In the genomic region with DNA sequence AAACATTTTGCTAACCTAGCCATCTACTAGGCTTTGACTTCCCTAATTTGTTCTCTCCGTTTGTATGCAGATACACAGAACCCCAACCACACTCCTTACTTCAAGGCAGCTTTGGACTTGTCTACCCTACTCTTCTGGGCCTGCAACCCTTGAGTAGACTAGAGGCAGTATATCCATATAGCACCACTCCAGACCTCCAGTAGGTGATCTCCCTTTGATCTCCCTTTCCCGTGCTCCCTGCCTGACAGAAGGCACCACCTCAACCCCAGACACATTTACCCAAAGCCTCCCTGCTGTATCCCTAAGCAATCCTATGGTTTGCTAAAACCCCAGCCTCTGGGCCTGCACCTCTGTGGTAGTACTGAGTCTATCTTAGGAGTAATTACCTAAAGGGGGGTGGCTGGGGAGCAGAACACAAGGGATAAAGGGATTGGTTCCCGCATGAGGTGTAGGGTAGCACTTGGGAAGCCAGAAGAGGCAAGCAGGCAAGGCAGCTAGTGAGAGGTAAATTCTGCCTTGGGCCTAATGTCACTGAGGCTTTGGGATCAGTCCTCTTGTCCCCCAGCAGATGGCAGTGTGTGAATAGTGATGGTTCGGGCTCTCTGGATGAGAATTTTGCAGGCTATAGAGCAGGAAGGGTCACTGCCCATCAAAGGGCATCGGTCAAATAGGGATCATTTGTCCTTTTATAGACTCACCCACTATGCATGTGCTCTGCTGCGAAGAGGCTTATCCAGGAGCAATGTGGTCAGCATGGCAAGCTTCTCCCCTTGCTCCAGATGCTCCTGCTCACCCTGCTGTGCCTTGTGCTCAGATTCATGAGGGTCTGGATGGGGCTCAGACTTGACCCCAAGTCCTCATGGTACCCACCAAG, we compare ENCODE assay signal across 8 mouse cellular contexts. TPM values are rescaled to one million over a fixed set of nuclear protein-coding genes. Genes with fewer than 3 reads are reported as not detected.
DNase-seq lines count a peak whose midpoint lies in the region; ATAC-seq and TF ChIP-seq lines count a peak whose summit lies in the region.

No protein-coding gene starts in this region.

- no peak overlapping the region for H3K4me3 ChIP-seq in E14TG2a.4 (replicated peaks; ENCODE audit: low read length)
- no peak overlapping the region for H3K4me3 ChIP-seq in forebrain, embryonic 14.5 days (ENCODE audit: low read depth, low read length)
- H3K4me3 ChIP-seq in kidney, embryonic 16.5 days (ENCODE audit: low read length) = no peak overlapping the region

- H3K9me3 ChIP-seq in E14TG2a.4 (ENCODE audit: low read length) = no peaks in the 10 kb centered on the region
- H3K9me3 ChIP-seq in forebrain, embryonic 14.5 days (replicated peaks; ENCODE audit: control insufficient read depth, low read length) = no peaks in the 10 kb centered on the region
- no peaks in the 10 kb centered on the region for H3K9me3 ChIP-seq in kidney, embryonic 16.5 days (ENCODE audit: low read length)

- TF ChIP-seq CTCF in E14TG2a.4 (conservative IDR thresholded peaks at IDR 0.05; ENCODE audit: low read length) = peak; percentile 52

- DNase-seq in adrenal gland, adult (ENCODE audit: inconsistent age in 2 of 2, low spot score in 1 of 2) = peak; percentile 22 to 78
- no peak for DNase-seq in adrenal gland, postnatal 4 days (ENCODE audit: low spot score in 2 of 2)
- peak; percentile 47 for DNase-seq in cerebellum, adult 11 months
- DNase-seq in forebrain, embryonic 14.5 days (ENCODE audit: low spot score) = peak; percentile 80
- DNase-seq in mesoderm, embryonic 11.5 days (ENCODE audit: low read depth, low spot score) = peak; percentile 73
- DNase-seq in thymus, postnatal 10 days (ENCODE audit: low spot score in 2 of 2) = no peak

- WGBS in forebrain, embryonic 14.5 days = 22% methylated on average over 6 of the region's 6 CpGs
- WGBS in kidney, embryonic 16.5 days = 23% methylated on average over 6 of the region's 6 CpGs

- no peak overlapping the region for H3K9ac ChIP-seq in forebrain, embryonic 14.5 days (ENCODE audit: low read length)
- H3K9ac ChIP-seq in kidney, embryonic 16.5 days (replicated peaks; ENCODE audit: low read length) = no peak overlapping the region

- no peaks in the 10 kb centered on the region for H3K36me3 ChIP-seq in E14TG2a.4 (ENCODE audit: insufficient read depth, low read length)
- H3K36me3 ChIP-seq in forebrain, embryonic 14.5 days (ENCODE audit: control insufficient read depth, insufficient read depth, low read length) = no peaks in the 10 kb centered on the region
- no peaks in the 10 kb centered on the region for H3K36me3 ChIP-seq in kidney, embryonic 16.5 days (ENCODE audit: insufficient read depth, low read length)

- H3K4me1 ChIP-seq in E14TG2a.4 (replicated peaks; ENCODE audit: low read depth, low read length) = no peaks in the 10 kb centered on the region
- no peaks in the 10 kb centered on the region for H3K4me1 ChIP-seq in forebrain, embryonic 14.5 days (ENCODE audit: control insufficient read depth, insufficient read depth, low read length)
- H3K4me1 ChIP-seq in kidney, embryonic 16.5 days (ENCODE audit: insufficient read depth, low read length) = no peaks in the 10 kb centered on the region

- no peaks in the 10 kb centered on the region; the same call in 1 of the 2 replicates for H3K27me3 ChIP-seq in E14TG2a.4 (ENCODE audit: insufficient read depth, low read length)
- no peaks in the 10 kb centered on the region for H3K27me3 ChIP-seq in forebrain, embryonic 14.5 days (replicated peaks; ENCODE audit: control insufficient read depth, insufficient read depth, low read length)
- H3K27me3 ChIP-seq in kidney, embryonic 16.5 days (ENCODE audit: insufficient read depth, low read length) = no peaks in the 10 kb centered on the region

- no peak overlapping the region for H3K27ac ChIP-seq in forebrain, embryonic 14.5 days (ENCODE audit: low read depth, low read length)
- H3K27ac ChIP-seq in kidney, embryonic 16.5 days (ENCODE audit: low read length) = no peak overlapping the region

- no peak overlapping the region for H3K4me2 ChIP-seq in forebrain, embryonic 14.5 days (ENCODE audit: low read length)
- no peak overlapping the region for H3K4me2 ChIP-seq in kidney, embryonic 16.5 days (replicated peaks; ENCODE audit: low read depth, low read length)

- peak; percentile 72 for ATAC-seq in forebrain, embryonic 14.5 days
- 0 out of 2 replicates have a peak, but pooled peaks have one; percentile 42 for ATAC-seq in kidney, embryonic 16.5 days (ENCODE audit: low FRiP score, low TSS enrichment)

RNA-seq across cellular contexts. Expression of gene Ric3, which starts 15.3 kb away (rescaled TPM):
- total RNA-seq in adrenal gland, postnatal 4 days (2021) = 10 to 100 TPM; 24.6 to 28.1 TPM
- polyA plus RNA-seq in forebrain, embryonic 14.5 days (2014; fragmentation: Nextera tagmentation; extraction: Ambion mirVana) = 27.2 and 29.1 TPM in 2 replicates
- 0.79 and 2.2 TPM in 2 replicates for polyA plus RNA-seq in kidney, embryonic 16.5 days (2015; fragmentation: Nextera tagmentation; extraction: Ambion mirVana)

Comparison
In these comparisons a context has a peak if more than half of its experiments do, and no peak if none do; other contexts are left out.
1. DNase-seq: peak in adrenal gland, adult (2 of 2), cerebellum, adult 11 months (single experiment), forebrain, embryonic 14.5 days (single experiment) and mesoderm, embryonic 11.5 days (single experiment); none in adrenal gland, postnatal 4 days (0 of 2) and thymus, postnatal 10 days (0 of 2).